Mouse (Mus musculus) midbrain, embryonic 16.5 days (tissue): ENCODE data around the gene Ogn. TPM values are rescaled to one million over a fixed set of nuclear protein-coding genes. Genes with fewer than 3 reads are reported as not detected.

ENCODE experiments used
- ATAC-seq: fragments of 200-750 bp; cut with Nextera tagmentation; 2 replicates; pipeline ENCODE4 v1.8.0; 2017; ENCODE audit warnings: moderate TSS enrichment
- H3K27ac ChIP-seq: fragments of 300-500 bp; sonication (generic); 2 replicates; pipeline ENCODE4 v1.5.1; 2014; ENCODE audit warnings: mild to moderate bottlenecking, low read length, mixed read lengths
- H3K27me3 ChIP-seq: fragments of 300-500 bp; sonication (generic); 2 replicates; pipeline ENCODE4 v1.6.1; 2014; ENCODE audit warnings: low read depth, low read length, mixed read lengths; ENCODE audit not compliant: control insufficient read depth, insufficient read depth
- H3K36me3 ChIP-seq: fragments of 300-500 bp; sonication (generic); 2 replicates; pipeline ENCODE4 v1.6.1; 2014; ENCODE audit warnings: mild to moderate bottlenecking, low read length, moderate library complexity, mixed read lengths; ENCODE audit not compliant: control insufficient read depth, insufficient read depth
- H3K4me1 ChIP-seq: fragments of 300-500 bp; sonication (generic); 2 replicates; pipeline ENCODE4 v1.6.1; 2014; ENCODE audit warnings: mild to moderate bottlenecking, low read length, mixed read lengths; ENCODE audit not compliant: control insufficient read depth, insufficient read depth
- H3K4me2 ChIP-seq: fragments of 300-500 bp; sonication (generic); 2 replicates; pipeline ENCODE4 v1.6.1; 2014; ENCODE audit warnings: mild to moderate bottlenecking, low read length, mixed read lengths
- H3K4me3 ChIP-seq: fragments of 300-500 bp; sonication (generic); 2 replicates; pipeline ENCODE4 v1.5.1; 2014; ENCODE audit warnings: low read depth, mild to moderate bottlenecking, low read length, moderate library complexity, mixed read lengths
- H3K9ac ChIP-seq: fragments of 300-500 bp; sonication (generic); 2 replicates; pipeline ENCODE4 v1.6.1; 2014; ENCODE audit warnings: low read depth, low read length, mixed read lengths
- H3K9me3 ChIP-seq: fragments of 300-500 bp; sonication (generic); replicated peaks from 2 replicates; pipeline ENCODE4 v1.6.1; 2014; ENCODE audit warnings: mild to moderate bottlenecking, low read length, mixed read lengths; ENCODE audit not compliant: control insufficient read depth, poor library complexity, severe bottlenecking
- WGBS: fragments of 180-500 bp; shearing (Covaris S2); extraction: QIAGEN DNeasy Blood & Tissue Kit; methylation state at CpG from one replicate; pipeline ENCODE4 v1.1.7; 2014; 5-methylcytosine and 5-hydroxymethylcytosine counted together
- polyA plus RNA-seq: library from polyadenylated mRNA; unstranded; fragments of >200 nt; fragmentation: Nextera tagmentation; extraction: Ambion mirVana; gene quantifications from 2 replicates; pipeline ENCODE4 v1.2.1, GENCODE M21; 2015

The Ogn gene
- polyA plus RNA-seq, 1 experiment from 2014 or later = 11.4 TPM

DNA sequence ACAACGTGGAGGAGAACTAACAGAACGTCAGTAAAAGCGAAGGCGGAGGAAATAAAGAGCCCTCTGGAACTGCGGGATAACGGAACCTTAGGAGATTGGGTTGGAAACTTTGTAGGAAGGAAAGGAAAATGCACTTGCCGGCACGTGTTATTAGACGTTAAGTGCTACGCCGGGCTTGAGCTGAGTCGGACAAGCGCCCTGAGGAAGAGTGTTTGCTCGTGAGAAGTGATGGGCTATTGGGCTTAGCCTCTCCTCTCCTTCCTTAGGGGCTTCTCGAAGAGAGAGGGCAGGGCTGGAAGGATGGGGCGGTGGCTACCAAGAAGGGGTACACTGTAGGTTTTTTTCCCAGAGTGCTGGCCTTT is 45.3 kb downstream of the Ogn start:
- WGBS = 0% methylated on average over 16 of the region's 16 CpGs
- H3K4me1 ChIP-seq = peaks cover 14% of the 10 kb centered on the region
- peak overlapping the region; percentile 67 for H3K9ac ChIP-seq
- peak; percentile 91 for ATAC-seq
- no peaks in the 10 kb centered on the region for H3K27me3 ChIP-seq
- no peaks in the 10 kb centered on the region for H3K9me3 ChIP-seq
- peak overlapping the region; percentile 7; the same call in 1 of the 2 replicates for H3K27ac ChIP-seq
- peak overlapping the region; percentile 94 for H3K4me2 ChIP-seq
- peak overlapping the region; percentile 88 for H3K4me3 ChIP-seq
- H3K36me3 ChIP-seq = 0 out of 2 replicates have a peak, but pooled peaks cover 2% of the 10 kb centered on the region

Other genes starting within 250 kb of the Ogn start
- 13.2 and 14.1 TPM in 2 replicates for gene Ippk, start 186.8 kb upstream of the Ogn start, polyA plus RNA-seq
- gene Tes3-ps, start 114.7 kb upstream of the Ogn start, polyA plus RNA-seq = 0.53 and 0.55 TPM in 2 replicates
- gene Ecm2, start 103.2 kb upstream of the Ogn start, polyA plus RNA-seq = 1.8 and 1.9 TPM in 2 replicates
- gene Aspn, start 63.6 kb upstream of the Ogn start, polyA plus RNA-seq = 1.0 and 1.1 TPM in 2 replicates
- 0.72 and 0.91 TPM in 2 replicates for gene Omd, start 25.6 kb upstream of the Ogn start, polyA plus RNA-seq
- gene Cenpp, start 44.7 kb downstream of the Ogn start, polyA plus RNA-seq = 6.1 and 6.6 TPM in 2 replicates
- 13.4 and 18.7 TPM in 2 replicates for gene Nol8, start 45.0 kb downstream of the Ogn start, polyA plus RNA-seq
- gene Iars, start 74.1 kb downstream of the Ogn start, polyA plus RNA-seq = 46.7 and 47.2 TPM in 2 replicates
- gene Gm30302, start 191.0 kb downstream of the Ogn start, polyA plus RNA-seq = not detected in 2 replicates